Mouse (Mus musculus) stomach, postnatal 0 days (tissue): ENCODE results near the gene Pik3cd. TPM values are rescaled to one million over a fixed set of nuclear protein-coding genes. Genes with fewer than 3 reads are reported as not detected.
A peak's percentile ranks its signal among the peaks of the same experiment; 100 is the strongest.

Experiments
- ATAC-seq: fragments of 200-750 bp; cut with Nextera tagmentation; 2 replicates; pipeline ENCODE4 v1.8.0; 2017; ENCODE audit not compliant: low FRiP score, low TSS enrichment
- DNase-seq: peaks from one replicate; pipeline ENCODE4 v3.0.0-alpha.2; 2016; ENCODE audit warnings: low spot score
- H3K27ac ChIP-seq: fragments of 300-500 bp; sonication (generic); replicated peaks from 2 replicates; pipeline ENCODE4 v1.5.1; 2014; ENCODE audit warnings: mild to moderate bottlenecking, control low read depth
- H3K27me3 ChIP-seq: fragments of 300-500 bp; sonication (generic); 2 replicates; pipeline ENCODE4 v1.6.1; 2014; ENCODE audit warnings: low read length; ENCODE audit not compliant: control insufficient read depth, insufficient read depth
- H3K36me3 ChIP-seq: fragments of 300-500 bp; sonication (generic); 2 replicates; pipeline ENCODE4 v1.6.1; 2014; ENCODE audit warnings: low read length, mixed read lengths; ENCODE audit not compliant: control insufficient read depth, insufficient read depth
- H3K4me1 ChIP-seq: fragments of 300-500 bp; sonication (generic); replicated peaks from 2 replicates; pipeline ENCODE4 v1.6.1; 2014; ENCODE audit warnings: antibody characterized with exemption; ENCODE audit not compliant: control insufficient read depth, insufficient read depth
- H3K4me2 ChIP-seq: fragments of 300-500 bp; sonication (generic); replicated peaks from 2 replicates; pipeline ENCODE4 v1.6.1; 2014; ENCODE audit warnings: low read depth, mild to moderate bottlenecking, control low read depth, moderate library complexity
- H3K4me3 ChIP-seq: fragments of 300-500 bp; sonication (generic); 2 replicates; pipeline ENCODE4 v1.5.1; 2014; ENCODE audit warnings: low read depth, low read length, control low read depth
- H3K9ac ChIP-seq: fragments of 300-500 bp; sonication (generic); 2 replicates; pipeline ENCODE4 v1.6.1; 2014; ENCODE audit warnings: mild to moderate bottlenecking, low read length, control low read depth, mixed read lengths
- H3K9me3 ChIP-seq: fragments of 300-500 bp; sonication (generic); 2 replicates; pipeline ENCODE4 v1.6.1; 2016; ENCODE audit warnings: low read length; ENCODE audit not compliant: control insufficient read depth
- CTCF ChIP-seq: IDR thresholded peaks from 2 replicates; pipeline ENCODE4 v1.5.1; 2016; ENCODE audit warnings: antibody characterized with exemption, low read depth, mild to moderate bottlenecking, moderate library complexity
- EP300 ChIP-seq: optimal IDR thresholded peaks from 2 replicates; pipeline ENCODE3; 2016; ENCODE audit warnings: antibody characterized with exemption
- WGBS: fragments of 180-500 bp; shearing (Covaris S2); extraction: QIAGEN DNeasy Blood & Tissue Kit; methylation state at CpG from one replicate; pipeline ENCODE4 v1.1.7; 2014; 5-methylcytosine and 5-hydroxymethylcytosine counted together
- polyA plus RNA-seq: library from polyadenylated mRNA; unstranded; fragments of >200 nt; fragmentation: Nextera tagmentation; extraction: Ambion mirVana; gene quantifications from 2 replicates; pipeline ENCODE4 v1.2.1, GENCODE M21; 2015

Gene Pik3cd
- polyA plus RNA-seq, 1 experiment from 2014 or later: 2.0 TPM

GRCm38 (mm10) chr4:149723021-149723390, 20.6 kb upstream of the Pik3cd start:
- TF ChIP-seq CTCF (no peak), EP300 (no peak)

GRCm38 (mm10) chr4:149722104-149723020, 20.0 kb upstream of the Pik3cd start:
- ATAC-seq (no peak), DNase-seq (no peak)
- Histone ChIP-seq H3K9ac (no peak overlapping the region), H3K36me3 (peaks cover 18% of the 10 kb centered on the region), H3K4me2 (no peak overlapping the region), H3K4me1 (no peaks in the 10 kb centered on the region), H3K27ac (no peak overlapping the region), H3K4me3 (no peak overlapping the region), H3K27me3 (no peaks in the 10 kb centered on the region), H3K9me3 (no peaks in the 10 kb centered on the region)
- TF ChIP-seq EP300 (no peak), CTCF (no peak)
- WGBS: 88% methylated on average over 24 of the region's 24 CpGs

More at GRCm38 (mm10) chr4:149723021-149723390, 20.6 kb upstream of the Pik3cd start:
- Histone ChIP-seq H3K36me3 (peaks cover 18% of the 10 kb centered on the region), H3K27ac (no peak overlapping the region), H3K27me3 (no peaks in the 10 kb centered on the region), H3K4me3 (no peak overlapping the region), H3K9ac (no peak overlapping the region), H3K4me2 (no peak overlapping the region), H3K9me3 (no peaks in the 10 kb centered on the region), H3K4me1 (no peaks in the 10 kb centered on the region)
- 90% methylated on average over 12 of the region's 12 CpGs for WGBS
- ATAC-seq: no peak
- no peak for DNase-seq

GRCm38 (mm10) chr4:149721163-149721562, 18.8 kb upstream of the Pik3cd start:
- ATAC-seq (no peak), DNase-seq (no peak)
- no peak overlapping the region for H3K4me2 ChIP-seq
- no peak overlapping the region for H3K4me3 ChIP-seq
- H3K9me3 ChIP-seq: no peaks in the 10 kb centered on the region
- H3K27ac ChIP-seq: no peak overlapping the region
- no peaks in the 10 kb centered on the region for H3K4me1 ChIP-seq
- peaks cover 20% of the 10 kb centered on the region for H3K36me3 ChIP-seq
- H3K9ac ChIP-seq: no peak overlapping the region
- 85% methylated on average over 8 of the region's 8 CpGs for WGBS
- TF ChIP-seq EP300 (no peak), CTCF (no peak)
- no peaks in the 10 kb centered on the region for H3K27me3 ChIP-seq

- Histone ChIP-seq H3K4me3 (no peak overlapping the region), H3K4me2 (no peak overlapping the region), H3K27me3 (no peaks in the 10 kb centered on the region), H3K9ac (no peak overlapping the region), H3K27ac (no peak overlapping the region), H3K4me1 (no peaks in the 10 kb centered on the region), H3K36me3 (peaks cover 23% of the 10 kb centered on the region), H3K9me3 (no peaks in the 10 kb centered on the region)
- ATAC-seq (no peak), DNase-seq (peak; percentile 53)
- 78% methylated on average over 6 of the region's 6 CpGs for WGBS
- peak; percentile 74 for TF ChIP-seq CTCF
- TF ChIP-seq EP300: no peak
These were observed 17.3 kb upstream of the Pik3cd start for GRCm38 (mm10) chr4:149719686-149720085.

- TF ChIP-seq CTCF: no peak
- no peak for TF ChIP-seq EP300
- no peak overlapping the region for H3K4me2 ChIP-seq
- DNase-seq (no peak), ATAC-seq (no peak)
- H3K27ac ChIP-seq: no peak overlapping the region
- H3K9ac ChIP-seq: no peak overlapping the region
- no peaks in the 10 kb centered on the region for H3K27me3 ChIP-seq
- peaks cover 23% of the 10 kb centered on the region for H3K36me3 ChIP-seq
- WGBS: 77% methylated on average over 3 of the region's 3 CpGs
- no peaks in the 10 kb centered on the region for H3K4me1 ChIP-seq
- no peak overlapping the region for H3K4me3 ChIP-seq
- no peaks in the 10 kb centered on the region for H3K9me3 ChIP-seq
These were observed 12.2 kb upstream of the Pik3cd start for GRCm38 (mm10) chr4:149714542-149714941.

- Histone ChIP-seq H3K36me3 (peaks cover 13% of the 10 kb centered on the region), H3K27ac (no peak overlapping the region), H3K4me1 (no peaks in the 10 kb centered on the region), H3K9me3 (no peaks in the 10 kb centered on the region), H3K9ac (no peak overlapping the region), H3K4me3 (no peak overlapping the region), H3K4me2 (no peak overlapping the region), H3K27me3 (no peaks in the 10 kb centered on the region)
- DNase-seq (peak; percentile 62), ATAC-seq (no peak; the same call in 1 of the 2 replicates)
- WGBS: 29% methylated on average over 7 of the region's 7 CpGs
- TF ChIP-seq CTCF: peak; percentile 77
- no peak for TF ChIP-seq EP300
These were observed 9.6 kb upstream of the Pik3cd start for GRCm38 (mm10) chr4:149711955-149712354.
